Mouse (Mus musculus): ENCODE results near the gene Gm15517. TPM values are rescaled to one million over a fixed set of nuclear protein-coding genes. Genes with fewer than 3 reads are reported as not detected.

Gene Gm15517
- not detected for polyA plus RNA-seq (2012; fragmentation: generic; extraction: Trizol)

GRCm38 (mm10) chr7:44261147-44261546, at the start of gene Gm15517:
TSS of gene Gm15517 (plus strand) at chr7:44261447.

DNA sequence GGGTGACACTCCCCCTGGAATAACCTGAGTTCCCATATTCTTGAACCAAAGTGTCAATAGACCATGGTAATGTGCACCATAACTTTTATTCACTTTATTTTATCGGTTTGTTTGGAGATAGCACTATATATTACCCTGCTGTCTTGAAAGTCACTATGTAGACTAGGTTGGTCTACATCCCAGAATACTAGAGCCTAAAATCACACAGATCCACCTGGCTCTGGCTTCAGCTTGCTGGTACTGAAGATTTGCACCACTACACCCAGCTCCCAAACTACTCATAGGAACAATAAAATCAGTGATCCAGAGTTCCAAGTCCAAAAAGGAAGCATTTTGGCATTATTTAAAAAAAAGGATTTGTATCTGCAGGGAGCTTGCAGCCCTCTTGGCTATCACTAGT, 45.6 kb upstream of the Gm15517 start, which contains the start of gene Klk1b5:
Gene Klk1b5 (plus strand): TSS at position 301 of the 400 bp plus-strand sequence.

GRCm38 (mm10) chr7:44225076-44225475, 36.2 kb upstream of the Gm15517 start, which contains the start of gene Klk1:
TSS of gene Klk1 (plus strand) at chr7:44225360.

GRCm38 (mm10) chr7:44235909-44236308, 25.3 kb upstream of the Gm15517 start, which contains the start of gene Gm36864:
TSS of gene Gm36864 (plus strand) at chr7:44236177.

DNA sequence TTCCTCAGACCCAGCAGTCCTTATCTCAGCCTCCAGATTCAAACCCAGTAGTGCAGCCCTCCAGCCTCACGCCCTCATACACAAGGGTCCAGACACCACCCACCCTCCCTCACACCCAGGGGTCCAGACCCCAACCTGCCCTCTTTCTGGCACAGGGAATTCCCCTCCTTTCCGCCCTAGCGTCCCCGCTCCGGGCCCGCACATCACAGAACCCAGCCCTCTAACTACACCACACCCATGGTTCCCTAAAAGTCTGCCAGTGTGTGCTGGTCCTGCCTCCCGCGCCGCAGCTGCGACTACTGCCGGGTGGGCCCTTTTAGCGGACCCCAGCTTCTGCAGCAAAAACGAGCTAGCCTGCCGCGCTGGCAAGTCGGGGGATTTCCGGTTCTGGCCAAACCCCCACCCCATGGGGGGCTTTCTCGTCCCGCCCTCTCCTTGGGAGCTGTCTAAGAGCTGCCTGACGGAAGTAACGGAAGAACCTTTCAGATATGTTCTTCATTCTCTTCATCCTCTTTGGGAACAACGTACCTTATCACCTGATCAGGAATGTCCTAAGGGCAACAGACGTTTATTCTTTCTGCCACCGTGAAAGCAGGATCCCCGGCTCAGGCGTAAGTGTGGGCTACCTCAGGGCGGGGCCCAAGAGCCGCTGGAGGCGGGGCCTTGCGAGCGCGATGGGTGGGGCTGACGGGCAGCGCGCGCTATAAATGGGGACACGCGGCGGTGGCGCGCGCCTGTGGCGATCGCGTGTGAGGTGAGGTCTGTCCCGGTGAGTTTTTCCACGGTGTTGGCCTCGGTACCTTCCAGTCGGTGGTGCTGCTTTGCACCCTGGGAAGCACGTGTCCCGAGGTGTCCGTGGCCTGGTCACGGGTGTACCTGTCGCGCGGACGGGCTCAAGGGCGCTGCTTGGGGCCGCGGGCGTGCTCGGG, 14.9 kb upstream of the Gm15517 start, which contains the start of the genes 1700028J19Rik and 2410002F23Rik:
Gene 1700028J19Rik (minus strand): TSS at position 641 of the 929 bp plus-strand sequence.
Gene 2410002F23Rik (plus strand): TSS at position 668 of the 929 bp plus-strand sequence.

GRCm38 (mm10) chr7:44257278-44257677, 4.0 kb upstream of the Gm15517 start, which contains the start of gene Acp4:
TSS of gene Acp4 (minus strand) at chr7:44257378.

GRCm38 (mm10) chr7:44306516-44307240, 45.4 kb downstream of the Gm15517 start, which contains the start of gene Clec11a:
TSS of gene Clec11a (minus strand) at chr7:44306902.

GRCm38 (mm10) chr7:44309475-44310284, 48.4 kb downstream of the Gm15517 start, which contains the start of gene Shank1:
TSS of gene Shank1 (plus strand) at chr7:44310253.

Other genes starting within 250 kb of the Gm15517 start
- not detected for gene Klk1b26, start 249.3 kb upstream of the Gm15517 start, polyA plus RNA-seq (2012; fragmentation: generic; extraction: Trizol)
- not detected for gene Klk1b27, start 209.2 kb upstream of the Gm15517 start, polyA plus RNA-seq (2012; fragmentation: generic; extraction: Trizol)
- not detected for gene Klk1b21, start 159.1 kb upstream of the Gm15517 start, polyA plus RNA-seq (2012; fragmentation: generic; extraction: Trizol)
- under 1 TPM in 1 of 2 experiments, not detected in 1; 0.44 TPM for gene Klk1b22, start 148.8 kb upstream of the Gm15517 start, polyA plus RNA-seq (2012; fragmentation: generic; extraction: Trizol)
- gene Klk1b16, start 124.7 kb upstream of the Gm15517 start, polyA plus RNA-seq (2012; fragmentation: generic; extraction: Trizol): not detected
- under 1 TPM in 1 of 2 experiments, not detected in 1; 0.08 TPM for gene Klk1b24, start 73.2 kb upstream of the Gm15517 start, polyA plus RNA-seq (2012; fragmentation: generic; extraction: Trizol)
- not detected for gene Klk1b3, start 63.3 kb upstream of the Gm15517 start, polyA plus RNA-seq (2012; fragmentation: generic; extraction: Trizol)
- gene Klk1b4, start 54.0 kb upstream of the Gm15517 start, polyA plus RNA-seq (2012; fragmentation: generic; extraction: Trizol): not detected
- not detected for gene Klk1b5, start 45.5 kb upstream of the Gm15517 start, polyA plus RNA-seq (2012; fragmentation: generic; extraction: Trizol)
- gene Klk1, start 36.1 kb upstream of the Gm15517 start, polyA plus RNA-seq (2012; fragmentation: generic; extraction: Trizol): not detected
- gene Gm36864, start 25.3 kb upstream of the Gm15517 start, polyA plus RNA-seq (2012; fragmentation: generic; extraction: Trizol): not detected
- under 1 TPM; 0.89 to 0.97 TPM for gene 1700028J19Rik, start 14.8 kb upstream of the Gm15517 start, polyA plus RNA-seq (2012; fragmentation: generic; extraction: Trizol)
- 10 to 100 TPM; 21.2 to 41.3 TPM for gene 2410002F23Rik, start 14.7 kb upstream of the Gm15517 start, polyA plus RNA-seq (2012; fragmentation: generic; extraction: Trizol)
- under 1 TPM in 1 of 2 experiments, not detected in 1; 0.04 TPM for gene Acp4, start 4.1 kb upstream of the Gm15517 start, polyA plus RNA-seq (2012; fragmentation: generic; extraction: Trizol)
- 1 to 10 TPM in 1 of 2 experiments, under 1 TPM in 1; 0.39 to 2.5 TPM for gene Clec11a, start 45.5 kb downstream of the Gm15517 start, polyA plus RNA-seq (2012; fragmentation: generic; extraction: Trizol)
- gene Shank1, start 48.8 kb downstream of the Gm15517 start, polyA plus RNA-seq (2012; fragmentation: generic; extraction: Trizol): under 1 TPM in 1 of 2 experiments, not detected in 1; 0.07 TPM
- under 1 TPM; 0.01 to 0.21 TPM for gene Syt3, start 122.7 kb downstream of the Gm15517 start, polyA plus RNA-seq (2012; fragmentation: generic; extraction: Trizol)
- under 1 TPM; 0.04 to 0.28 TPM for gene 1700008O03Rik, start 124.4 kb downstream of the Gm15517 start, polyA plus RNA-seq (2012; fragmentation: generic; extraction: Trizol)
- gene Lrrc4b, start 167.6 kb downstream of the Gm15517 start, polyA plus RNA-seq (2012; fragmentation: generic; extraction: Trizol): under 1 TPM; 0.01 to 0.22 TPM
- gene Aspdh, start 203.9 kb downstream of the Gm15517 start, polyA plus RNA-seq (2012; fragmentation: generic; extraction: Trizol): not detected
- 100 to 1,000 TPM; 107 to 119 TPM for gene Josd2, start 206.5 kb downstream of the Gm15517 start, polyA plus RNA-seq (2012; fragmentation: generic; extraction: Trizol)
- 100 to 1,000 TPM in 1 of 2 experiments, 10 to 100 TPM in 1; 94.2 to 161 TPM for gene Emc10, start 235.1 kb downstream of the Gm15517 start, polyA plus RNA-seq (2012; fragmentation: generic; extraction: Trizol)
- 1 to 10 TPM; 2.9 to 7.9 TPM for gene Fam71e1, start 235.1 kb downstream of the Gm15517 start, polyA plus RNA-seq (2012; fragmentation: generic; extraction: Trizol)